Mouse (Mus musculus): Measurements from ENCODE around the gene Clpb. TPM values are rescaled to one million over a fixed set of nuclear protein-coding genes. Genes with fewer than 3 reads are reported as not detected.

The Clpb gene
- 10 to 100 TPM; 14.4 to 15.5 TPM for total RNA-seq (2023)

GRCm38 (mm10) chr7:101663514-101664159 is at the start of gene Clpb:
Clpb (plus strand) TSS chr7:101663633.

GRCm38 (mm10) chr7:101817861-101818401 is 154.5 kb downstream of the Clpb start, which contains the start of gene Phox2a:
Phox2a (plus strand) TSS chr7:101818313.

GRCm38 (mm10) chr7:101837606-101838471 is 174.4 kb downstream of the Clpb start, which contains the start of gene Inppl1:
Inppl1 (minus strand) TSS chr7:101838229.

Other genes starting within 250 kb of the Clpb start
- 10 to 100 TPM; 41.2 to 50.6 TPM for gene Pde2a, start 241.9 kb upstream of the Clpb start, total RNA-seq (2023)
- gene Art2b, start 78.0 kb upstream of the Clpb start, total RNA-seq (2023): under 1 TPM; 0.63 to 0.67 TPM
- not detected for gene Phox2a, start 154.7 kb downstream of the Clpb start, total RNA-seq (2023)
- gene Inppl1, start 174.6 kb downstream of the Clpb start, total RNA-seq (2023): 10 to 100 TPM; 58.4 to 64.3 TPM
- 1 to 10 TPM; 3.9 to 4.3 TPM for gene Folr2, start 193.6 kb downstream of the Clpb start, total RNA-seq (2023)
- gene Anapc15, start 200.1 kb downstream of the Clpb start, total RNA-seq (2023): 10 to 100 TPM; 29.9 to 30.6 TPM
- gene Folr1, start 207.2 kb downstream of the Clpb start, total RNA-seq (2023): not detected
- gene Lamtor1, start 242.3 kb downstream of the Clpb start, total RNA-seq (2023): 100 to 1,000 TPM; 105 to 108 TPM
- not detected for gene Tomt, start 242.7 kb downstream of the Clpb start, total RNA-seq (2023)

All from monocyte, adult 59 days (primary cell).